Mouse (Mus musculus): ENCODE data around the gene Prss57.
"Not testable (repeated sequence)": the region's sequence is repeated elsewhere in the genome, so short reads cannot be mapped to it uniquely, and the experiment has no call there.

DNA sequence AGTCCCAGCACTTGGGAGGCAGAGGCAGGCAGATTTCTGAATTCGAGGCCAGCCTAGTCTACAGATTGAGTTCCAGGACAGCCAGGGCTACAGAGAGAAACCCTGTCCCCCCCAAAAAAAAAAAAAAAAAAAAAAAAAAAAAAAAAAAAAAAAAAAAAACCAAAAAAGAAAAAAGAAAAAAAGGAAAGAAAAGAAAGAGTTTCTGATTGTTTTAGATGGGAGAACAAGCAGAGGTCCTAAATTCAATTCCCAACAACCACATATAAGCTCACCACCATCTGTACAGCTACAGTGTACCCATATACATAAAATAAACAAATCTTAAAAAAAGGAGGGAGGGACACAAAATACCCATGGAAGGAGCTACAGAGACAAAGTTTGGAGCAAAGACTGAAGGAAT is 31.1 kb downstream of the Prss57 start:
- not testable (repeated sequence) for TF ChIP-seq CTCF (IDR thresholded peaks at IDR 0.05; ENCODE audit: borderline replicate concordance, extremely low read depth, insufficient read depth, insufficient read length); POLR2A (IDR thresholded peaks at IDR 0.05; ENCODE audit: borderline replicate concordance, extremely low read depth, insufficient read depth, insufficient read length, poor library complexity, severe bottlenecking)

All from brain, embryonic 14.5 days (tissue).